Mouse (Mus musculus) limb, embryonic 13.5 days (tissue): Measurements from ENCODE around the gene Ppia. TPM values are rescaled to one million over a fixed set of nuclear protein-coding genes. Genes with fewer than 3 reads are reported as not detected.
"Not testable (repeated sequence)": the region's sequence is repeated elsewhere in the genome, so short reads cannot be mapped to it uniquely, and the experiment has no call there.

Experiments
- ATAC-seq: fragments of 200-750 bp; cut with Nextera tagmentation; 2 replicates; pipeline ENCODE4 v1.8.0; 2017; ENCODE audit warnings: low read depth, moderate number of reproducible peaks, moderate TSS enrichment; ENCODE audit not compliant: low FRiP score
- H3K27ac ChIP-seq: fragments of 300-500 bp; sonication (generic); 2 replicates; pipeline ENCODE4 v1.5.1; 2015; ENCODE audit warnings: inconsistent platforms, mild to moderate bottlenecking, moderate library complexity
- H3K27me3 ChIP-seq: fragments of 300-500 bp; sonication (generic); 2 replicates; pipeline ENCODE4 v1.6.1; 2015; ENCODE audit warnings: mild to moderate bottlenecking, inconsistent platforms
- H3K36me3 ChIP-seq: fragments of 300-500 bp; sonication (generic); 2 replicates; pipeline ENCODE4 v1.6.1; 2015; ENCODE audit warnings: inconsistent platforms, mild to moderate bottlenecking, moderate library complexity
- H3K4me1 ChIP-seq: fragments of 300-500 bp; sonication (generic); 2 replicates; pipeline ENCODE4 v1.6.1; 2015; ENCODE audit warnings: inconsistent platforms
- H3K4me2 ChIP-seq: fragments of 300-500 bp; sonication (generic); replicated peaks from 2 replicates; pipeline ENCODE4 v1.6.1; 2015; ENCODE audit warnings: inconsistent platforms, mild to moderate bottlenecking, moderate library complexity
- H3K4me3 ChIP-seq: fragments of 300-500 bp; sonication (generic); 2 replicates; pipeline ENCODE4 v1.5.1; 2015; ENCODE audit warnings: moderate library complexity, mild to moderate bottlenecking, inconsistent platforms
- H3K9ac ChIP-seq: fragments of 300-500 bp; sonication (generic); 2 replicates; pipeline ENCODE4 v1.6.1; 2015; ENCODE audit warnings: mild to moderate bottlenecking, inconsistent platforms
- H3K9me3 ChIP-seq: fragments of 300-500 bp; sonication (generic); 2 replicates; pipeline ENCODE4 v1.6.1; 2016; ENCODE audit warnings: inconsistent platforms
- WGBS: fragments of 180-500 bp; shearing (Covaris S2); methylation state at CpG from one replicate; pipeline ENCODE4 v1.1.7; 2015; 5-methylcytosine and 5-hydroxymethylcytosine counted together
- polyA plus RNA-seq: library from polyadenylated mRNA; unstranded; fragments of >200 nt; fragmentation: Nextera tagmentation; extraction: Ambion mirVana; gene quantifications from 2 replicates; pipeline ENCODE4 v1.2.1, GENCODE M21; 2015

Gene Ppia
- 4,950 and 5,155 TPM in 2 replicates for polyA plus RNA-seq

DNA sequence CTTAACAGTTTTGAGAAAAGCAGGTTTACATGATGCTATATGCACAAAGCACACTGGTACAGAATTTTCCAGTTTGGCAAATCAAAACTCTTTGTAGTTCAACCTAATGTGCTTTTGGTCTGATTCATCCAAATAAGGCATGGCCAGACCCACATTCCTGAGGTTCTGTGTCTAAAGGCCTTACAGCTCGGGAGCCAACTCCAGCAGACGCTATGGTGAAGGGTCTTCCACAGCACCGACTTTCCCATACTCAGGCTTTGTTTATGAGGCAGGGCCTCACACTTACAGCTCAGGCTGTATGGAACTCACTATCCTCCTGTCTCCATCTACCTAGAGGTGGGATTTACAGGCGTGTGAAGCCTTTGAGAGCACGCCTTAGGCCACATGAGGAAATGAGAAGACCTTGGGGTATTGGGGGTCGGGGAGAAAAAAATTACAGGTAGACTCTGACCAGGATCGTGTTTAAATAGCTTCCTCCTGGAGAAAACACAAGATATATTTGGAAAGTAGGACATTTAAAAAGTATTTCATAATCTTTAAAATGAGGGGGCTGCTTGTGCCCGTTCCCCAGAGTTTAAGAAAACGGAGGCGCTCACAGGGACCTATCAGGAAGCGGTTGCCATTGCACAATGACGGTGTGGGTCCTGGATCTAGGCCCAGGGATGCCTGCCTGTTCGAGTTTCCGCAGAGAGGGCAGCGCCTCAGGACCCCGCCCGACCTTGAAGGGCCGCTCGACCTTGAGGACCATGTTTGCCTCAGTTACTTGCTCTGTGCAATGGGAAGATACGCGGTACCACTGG lies at the start of gene Ppia:
Ppia (plus strand) TSS at position 693 of the 800 bp plus-strand sequence.
- Histone ChIP-seq H3K4me2 (peak within 1 kb of the TSS; percentile 98), H3K4me3 (peak within 1 kb of the TSS; percentile 99), H3K4me1 (peaks cover 30% of the 10 kb centered on the region), H3K27ac (peak within 1 kb of the TSS; percentile 97), H3K9ac (peak within 1 kb of the TSS; percentile 98), H3K9me3 (no peaks in the 10 kb centered on the region), H3K27me3 (no peaks in the 10 kb centered on the region), H3K36me3 (peaks cover 22% of the 10 kb centered on the region)
- peak; percentile 55 for ATAC-seq
- 3% methylated on average over 21 of the region's 21 CpGs for WGBS

DNA sequence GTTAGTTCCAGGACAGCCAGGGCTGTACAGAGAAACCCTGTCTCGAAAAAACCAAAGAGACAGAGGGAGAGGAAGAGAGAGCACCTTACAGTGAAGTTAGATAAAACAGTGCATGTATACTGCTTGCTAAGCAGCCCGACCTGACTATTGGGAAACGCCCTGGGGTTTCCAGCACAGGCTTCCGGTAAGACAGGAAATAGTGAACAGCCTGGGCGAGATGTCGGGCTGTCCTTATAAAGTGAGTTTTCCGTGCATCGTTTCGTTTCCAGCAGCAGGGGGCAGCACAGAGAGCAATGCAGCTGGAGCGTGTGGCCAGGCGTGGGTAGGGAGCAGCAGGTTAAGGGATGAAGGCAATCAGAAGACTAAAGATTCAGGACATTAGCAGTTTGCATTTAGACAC lies 49.4 kb upstream of the Ppia start:
- Histone ChIP-seq H3K4me3 (no peak overlapping the region), H3K4me2 (0 out of 2 replicates have a peak overlapping the region, but pooled peaks have one; percentile 23), H3K9me3 (no peaks in the 10 kb centered on the region), H3K27me3 (no peaks in the 10 kb centered on the region), H3K4me1 (peaks cover 8% of the 10 kb centered on the region; the same call in 1 of the 2 replicates), H3K9ac (no peak overlapping the region), H3K36me3 (no peaks in the 10 kb centered on the region), H3K27ac (no peak overlapping the region)
- 17% methylated on average over 11 of the region's 11 CpGs for WGBS
- peak; percentile 64 for ATAC-seq

DNA sequence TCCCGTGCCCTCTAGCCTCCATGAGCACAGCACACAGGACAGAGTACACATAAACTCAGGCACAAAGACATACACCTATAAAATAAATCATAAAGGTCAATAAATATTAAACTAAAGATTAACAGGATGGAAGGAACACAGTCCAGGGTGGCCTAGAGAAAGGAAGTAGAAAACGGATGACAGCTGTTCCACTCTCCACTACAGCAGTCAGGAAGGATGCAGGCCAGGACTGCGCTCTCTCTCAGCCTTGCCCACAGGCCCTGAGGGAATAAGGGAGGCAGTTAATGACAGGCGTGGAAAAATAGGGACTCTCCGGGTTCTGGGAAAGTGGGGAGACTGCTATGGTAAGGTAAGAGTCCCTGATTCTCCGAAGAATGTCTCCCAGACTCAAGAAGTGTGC lies 48.8 kb upstream of the Ppia start:
- no peak overlapping the region for H3K27ac ChIP-seq
- no peak for ATAC-seq

DNA sequence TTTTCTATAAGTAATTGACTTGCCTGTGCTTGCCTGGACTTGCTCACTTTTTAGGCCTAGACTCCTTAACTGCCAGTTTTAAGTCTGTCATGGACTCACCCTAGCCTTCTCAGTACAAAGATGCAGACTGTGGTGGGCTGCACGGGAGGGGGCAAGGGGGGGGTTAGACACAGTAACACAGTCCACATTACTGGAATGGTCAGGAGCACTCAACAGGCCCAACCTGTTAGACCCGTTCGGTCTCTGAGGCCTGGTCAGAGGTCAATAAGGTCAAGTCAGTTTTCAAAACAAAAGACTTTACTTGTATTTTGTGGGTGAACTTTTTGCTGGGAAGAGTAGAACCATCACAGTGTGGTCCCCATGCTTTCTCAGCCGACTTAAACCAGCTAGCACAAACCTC lies 48.1 kb upstream of the Ppia start:
- H3K27me3 ChIP-seq = no peaks in the 10 kb centered on the region
- no peak overlapping the region for H3K9ac ChIP-seq
- ATAC-seq = no peak
- 62% methylated on average over 4 of the region's 4 CpGs for WGBS
- no peak overlapping the region for H3K4me3 ChIP-seq
- H3K27ac ChIP-seq = no peak overlapping the region
- H3K36me3 ChIP-seq = no peaks in the 10 kb centered on the region
- H3K4me2 ChIP-seq = no peak overlapping the region
- H3K9me3 ChIP-seq = no peaks in the 10 kb centered on the region
- peaks cover 8% of the 10 kb centered on the region; the same call in 1 of the 2 replicates for H3K4me1 ChIP-seq

More for the DNA sequence above, 48.8 kb upstream of the Ppia start:
- no peaks in the 10 kb centered on the region for H3K36me3 ChIP-seq
- WGBS = 48% methylated on average over 6 of the region's 6 CpGs
- no peak overlapping the region for H3K9ac ChIP-seq
- H3K4me2 ChIP-seq = no peak overlapping the region
- no peaks in the 10 kb centered on the region for H3K9me3 ChIP-seq
- no peaks in the 10 kb centered on the region for H3K27me3 ChIP-seq
- no peak overlapping the region for H3K4me3 ChIP-seq
- peaks cover 8% of the 10 kb centered on the region; the same call in 1 of the 2 replicates for H3K4me1 ChIP-seq

DNA sequence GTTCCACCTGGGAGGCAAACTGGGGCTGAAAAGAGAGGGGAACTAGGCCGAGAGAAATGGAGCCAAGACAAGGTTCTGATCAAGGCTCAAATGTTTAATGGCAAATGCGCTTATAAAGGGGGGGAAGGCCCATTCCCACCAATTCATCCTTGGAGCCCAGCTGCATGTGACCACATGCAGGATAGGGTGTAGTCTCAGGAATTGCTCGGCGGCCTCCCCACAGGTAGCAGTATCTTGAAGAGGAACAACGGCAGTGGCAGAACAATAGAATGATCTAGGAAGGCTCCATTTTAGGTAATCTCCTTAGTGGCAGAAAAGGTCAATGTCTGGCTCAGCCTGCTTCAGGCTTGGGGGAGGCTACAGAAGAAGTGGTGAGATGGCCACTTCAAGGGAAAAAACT lies 47.3 kb upstream of the Ppia start:
- H3K9ac ChIP-seq, H3K4me3 ChIP-seq, H3K27me3 ChIP-seq, H3K27ac ChIP-seq, H3K9me3 ChIP-seq, H3K4me2 ChIP-seq, H3K36me3 ChIP-seq, ATAC-seq, H3K4me1 ChIP-seq: not testable (repeated sequence)
- 64% methylated on average over 5 of the region's 5 CpGs for WGBS

DNA sequence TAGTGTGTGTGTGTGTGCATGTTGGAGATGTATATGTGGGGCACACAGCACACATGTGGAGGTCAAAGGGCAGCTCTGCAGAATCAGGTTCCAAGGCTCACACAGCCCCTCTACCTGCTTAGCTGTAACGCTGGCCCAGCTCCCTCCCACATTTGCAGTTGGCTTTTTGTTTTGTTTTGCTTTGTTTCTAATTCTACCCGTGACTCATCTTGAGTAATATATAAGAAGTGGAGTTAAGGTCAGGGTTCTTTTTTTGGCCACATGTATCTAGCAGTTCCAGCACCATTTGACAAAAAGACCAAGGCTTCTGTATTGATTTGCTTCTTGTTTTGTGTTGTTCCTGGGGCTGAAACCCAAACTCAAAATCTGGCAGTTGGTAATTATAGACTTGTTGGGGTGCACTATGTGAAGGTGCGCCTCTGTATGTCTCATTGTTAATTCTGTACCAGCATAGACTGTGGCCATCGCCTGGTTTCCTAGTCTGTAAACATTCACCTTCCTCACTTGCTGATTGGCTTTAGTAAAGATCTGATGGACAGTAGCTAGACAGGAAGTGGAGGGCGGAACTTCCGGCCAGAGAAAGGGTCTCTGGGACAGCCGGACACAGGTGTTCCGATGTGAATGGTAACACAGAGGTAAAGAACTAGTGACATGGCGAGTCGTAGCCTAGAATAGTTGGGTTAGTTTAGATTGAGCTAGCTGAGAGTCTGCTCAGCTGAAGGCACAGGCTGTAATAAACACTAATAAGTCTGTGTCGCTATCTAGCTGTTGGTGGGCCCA lies 43.7 kb upstream of the Ppia start:
- H3K4me1 ChIP-seq = 0 out of 2 replicates have a peak, but pooled peaks cover 2% of the 10 kb centered on the region
- 87% methylated on average over 11 of the region's 11 CpGs for WGBS
- H3K36me3 ChIP-seq = no peaks in the 10 kb centered on the region
- no peak overlapping the region for H3K9ac ChIP-seq
- no peaks in the 10 kb centered on the region for H3K27me3 ChIP-seq
- no peak overlapping the region for H3K4me2 ChIP-seq
- no peak for ATAC-seq
- H3K9me3 ChIP-seq = no peaks in the 10 kb centered on the region
- H3K4me3 ChIP-seq = no peak overlapping the region
- no peak overlapping the region for H3K27ac ChIP-seq

DNA sequence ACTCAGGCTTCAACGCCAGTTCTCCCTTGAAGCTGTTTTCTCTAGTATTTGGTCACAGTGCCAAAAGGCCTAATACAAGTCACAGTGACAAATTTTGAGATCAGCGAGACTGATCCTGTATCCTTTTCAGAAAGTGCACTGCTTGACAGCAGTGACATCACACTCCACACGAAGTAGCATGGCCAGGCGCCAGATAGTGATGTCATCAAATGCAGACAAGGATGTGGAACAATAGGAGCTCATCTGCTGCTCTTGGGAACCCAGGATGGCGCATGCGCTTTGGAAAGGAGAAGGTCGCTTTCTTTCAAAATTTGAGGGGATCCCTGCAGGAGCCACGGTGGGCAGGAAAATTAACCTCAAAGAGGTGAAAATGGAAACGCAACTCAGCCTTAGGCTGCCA lies 42.5 kb upstream of the Ppia start:
- H3K36me3 ChIP-seq = no peaks in the 10 kb centered on the region
- no peaks in the 10 kb centered on the region for H3K9me3 ChIP-seq
- no peaks in the 10 kb centered on the region for H3K27me3 ChIP-seq
- no peak overlapping the region for H3K9ac ChIP-seq
- H3K27ac ChIP-seq = no peak overlapping the region
- ATAC-seq = no peak
- 93% methylated on average over 9 of the region's 9 CpGs for WGBS
- H3K4me2 ChIP-seq = no peak overlapping the region
- H3K4me3 ChIP-seq = no peak overlapping the region
- no peaks in the 10 kb centered on the region for H3K4me1 ChIP-seq

DNA sequence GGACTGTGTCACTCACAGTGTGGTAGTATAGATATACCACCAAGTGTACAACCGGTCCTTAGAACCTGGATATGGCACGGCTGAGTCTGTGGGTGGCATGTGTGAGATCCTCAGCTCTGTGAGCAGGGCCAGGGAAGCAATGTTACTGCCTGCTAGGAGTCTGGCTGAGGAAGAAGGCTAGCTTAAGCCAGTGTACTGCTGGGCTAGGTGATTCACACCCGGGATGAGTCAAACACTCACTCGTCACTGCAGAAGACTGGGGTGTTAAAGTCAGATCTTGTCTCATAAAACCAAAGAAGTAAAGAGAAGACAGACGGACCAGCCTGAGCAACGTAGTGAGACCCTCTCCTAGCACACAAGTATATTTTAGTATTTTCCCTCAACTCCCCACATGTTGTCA lies 34.3 kb upstream of the Ppia start:
- H3K4me2 ChIP-seq = no peak overlapping the region
- H3K4me3 ChIP-seq = no peak overlapping the region
- 84% methylated on average over 6 of the region's 6 CpGs for WGBS
- no peaks in the 10 kb centered on the region for H3K4me1 ChIP-seq
- no peaks in the 10 kb centered on the region for H3K9me3 ChIP-seq
- H3K27me3 ChIP-seq = no peaks in the 10 kb centered on the region
- no peak overlapping the region for H3K9ac ChIP-seq
- ATAC-seq = no peak
- H3K36me3 ChIP-seq = no peaks in the 10 kb centered on the region
- no peak overlapping the region for H3K27ac ChIP-seq

DNA sequence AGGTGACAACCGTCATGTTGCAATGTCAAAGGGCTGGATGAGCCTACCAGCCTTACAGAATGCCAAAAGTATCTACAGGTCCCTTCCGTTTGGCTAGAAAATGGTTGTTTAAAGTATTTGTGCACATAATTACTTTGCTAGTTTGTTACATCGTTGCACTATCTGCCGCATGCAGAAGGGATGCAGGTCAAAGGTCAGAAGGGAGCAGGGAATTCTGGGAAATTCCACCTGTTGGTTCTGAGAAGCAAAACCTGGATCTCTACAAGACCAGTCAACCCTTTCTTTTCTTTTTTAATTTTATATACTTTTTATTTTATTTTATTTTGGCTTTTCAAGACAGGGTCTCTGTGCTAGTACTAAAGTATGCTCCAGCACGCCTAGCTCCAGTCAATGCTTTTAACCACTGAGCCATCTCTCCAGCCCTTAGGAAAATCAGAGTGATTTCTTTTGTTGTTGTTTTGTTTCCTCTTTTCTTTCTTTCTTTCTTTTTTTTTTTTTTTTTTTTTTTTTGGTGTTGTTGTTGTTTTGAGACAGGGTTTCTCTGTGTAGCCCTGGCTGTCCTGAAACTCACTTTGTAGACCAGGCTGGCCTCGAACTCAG lies 27.0 kb upstream of the Ppia start:
- H3K4me1 ChIP-seq = peaks cover 16% of the 10 kb centered on the region
- H3K9me3 ChIP-seq = no peaks in the 10 kb centered on the region
- no peaks in the 10 kb centered on the region for H3K27me3 ChIP-seq
- whole genome bisulfite sequencing = 91% methylated on average over 6 of the region's 6 CpGs
- ATAC-seq = no peak
- 0 out of 2 replicates have a peak overlapping the region, but pooled peaks have one; percentile 91 for H3K27ac ChIP-seq
- peaks cover 13% of the 10 kb centered on the region for H3K36me3 ChIP-seq
- peak overlapping the region; percentile 86 for H3K4me3 ChIP-seq
- H3K4me2 ChIP-seq = peak overlapping the region; percentile 88
- H3K9ac ChIP-seq = no peak overlapping the region

DNA sequence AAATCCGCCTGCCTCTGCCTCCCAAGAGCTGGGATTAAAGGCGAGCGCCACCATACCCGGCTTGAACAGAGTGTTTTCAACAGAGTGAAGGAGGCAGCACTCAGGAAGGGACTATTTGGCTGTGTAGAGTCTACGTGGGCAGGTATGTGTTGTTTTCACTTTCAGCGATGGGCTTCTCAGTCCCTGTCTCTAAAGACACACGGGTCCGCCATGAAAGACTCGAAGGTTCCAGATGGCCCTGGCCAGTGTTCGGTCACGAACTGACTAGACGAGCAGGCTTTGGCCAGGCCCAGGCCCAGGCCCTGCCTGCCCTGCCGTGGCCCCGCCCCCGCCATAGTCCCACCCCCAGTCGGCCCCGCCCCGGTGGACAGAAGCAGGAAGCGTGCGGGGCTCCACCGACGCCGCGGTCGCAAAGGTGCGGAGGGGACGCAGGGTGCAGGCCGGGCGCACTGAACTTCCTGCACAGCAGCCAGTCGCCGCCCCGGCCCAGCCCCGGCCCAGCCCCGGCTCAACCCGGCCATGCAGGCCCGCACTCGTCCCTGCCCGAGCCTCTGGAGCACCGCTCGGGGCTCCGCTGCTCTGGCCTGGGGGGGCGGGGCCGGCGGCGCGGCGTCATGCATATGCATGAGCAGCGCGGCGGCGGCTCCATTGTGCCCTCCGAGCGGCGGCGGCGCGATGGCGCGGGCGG lies 26.4 kb upstream of the Ppia start, which contains the start of gene Zmiz2:
Zmiz2 (plus strand) TSS at position 349 of the 688 bp plus-strand sequence.
- Histone ChIP-seq H3K4me2 (peak within 1 kb of the TSS; percentile 88), H3K36me3 (peaks cover 14% of the 10 kb centered on the region), H3K9ac (peak within 1 kb of the TSS; percentile 86), H3K27me3 (no peaks in the 10 kb centered on the region), H3K27ac (peak within 1 kb of the TSS; percentile 91), H3K4me3 (peak within 1 kb of the TSS; percentile 86), H3K4me1 (peaks cover 16% of the 10 kb centered on the region), H3K9me3 (no peaks in the 10 kb centered on the region)
- 9% methylated on average over 40 of the region's 60 CpGs for WGBS
- ATAC-seq = peak; percentile 98

DNA sequence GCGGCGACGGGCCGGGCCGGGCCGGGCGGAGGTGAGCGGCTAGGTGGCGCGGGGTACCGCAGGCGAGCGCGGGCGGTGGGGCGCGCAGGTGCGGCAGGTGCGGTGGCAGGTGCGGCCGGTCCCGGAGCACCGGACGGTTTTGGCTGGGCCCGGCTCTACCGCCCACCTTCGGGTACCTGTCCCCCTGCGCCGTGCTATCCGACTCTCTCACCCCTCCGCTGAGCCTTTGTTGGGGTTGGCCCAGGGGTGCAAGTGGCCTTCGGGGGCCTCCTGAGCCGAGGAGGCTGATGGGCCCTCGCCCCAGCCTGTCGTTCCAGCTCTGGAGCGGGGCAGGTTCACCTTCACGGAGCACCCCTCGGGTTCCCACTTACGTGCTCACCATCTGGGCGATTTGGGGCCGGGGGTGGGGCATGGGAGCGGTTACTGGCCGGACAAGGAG lies 25.7 kb upstream of the Ppia start:
- H3K4me3 ChIP-seq = peak overlapping the region; percentile 86
- no peak overlapping the region for H3K27ac ChIP-seq
- WGBS = under 1% methylated on average over 27 of the region's 43 CpGs
- H3K36me3 ChIP-seq = peaks cover 20% of the 10 kb centered on the region
- peak overlapping the region; percentile 86 for H3K9ac ChIP-seq
- ATAC-seq = peak; percentile 6; the same call in 1 of the 2 replicates
- H3K4me1 ChIP-seq = peaks cover 16% of the 10 kb centered on the region
- peak overlapping the region; percentile 88 for H3K4me2 ChIP-seq
- no peaks in the 10 kb centered on the region for H3K27me3 ChIP-seq
- H3K9me3 ChIP-seq = no peaks in the 10 kb centered on the region
